Mouse (Mus musculus): ENCODE measurements around the gene 2610001J05Rik.

GRCm38 (mm10) chr6:13837916-13838676, 33.2 kb downstream of the 2610001J05Rik start:
- no peak for TF ChIP-seq POLR2A (IDR thresholded peaks at IDR 0.05; ENCODE audit: extremely low read depth, insufficient read depth, low read length)
- TF ChIP-seq CTCF (IDR thresholded peaks at IDR 0.05; ENCODE audit: low read depth, low read length): no peak
